Mouse (Mus musculus) embryonic stem cell, embryonic (primary cell): Measurements from ENCODE around the gene Zbtb45.

Experiments
- CTCF ChIA-PET, 4 experiments: fragments of 300-600 bp in 2 of 4; fragments of 350-600 bp in 2 of 4; sonication (Branson Sonifier 250); formaldehyde crosslinking; loops; one replicate each; lab custom pipeline; 2022; ENCODE audit warnings: inconsistent platforms in 2 of 4; lab: Charles Lee
- POLR2A ChIA-PET, 4 experiments: fragments of 300-600 bp in 2 of 4; fragments of 350-600 bp in 2 of 4; sonication (Branson Sonifier 250); formaldehyde crosslinking; loops; one replicate each; lab custom pipeline; 2022; ENCODE audit warnings: antibody characterized with exemption in 4 of 4, inconsistent platforms in 1 of 4; lab: Charles Lee

Zbtb45 gene

GRCm38 (mm10) chr7:13023928-13024731 is 14.3 kb upstream of the Zbtb45 start:
- CTCF ChIA-PET, result interaction anchor here in 1 of 4 experiments (2.2 kb wide), 1 partner anchor 14 kb away, joined by 11 read pairs; the partner anchor contains the start of gene Zbtb45
- POLR2A ChIA-PET, result interaction anchor here in 3 of 4 experiments (0.8 to 21.4 kb wide), 30 partner anchors 8 to 121 kb away, joined by 3 to 694 read pairs (median 10); partner anchors contain the start of genes Chmp2a (in 3 of the 3), Zbtb45 (in 3 of the 3), Rps5 (in 2 of the 3) and Ube2m (in 2 of the 3)

GRCm38 (mm10) chr7:13022773-13023535 is 13.1 kb upstream of the Zbtb45 start:
- ChIA-PET CTCF (interaction anchor here in 3 of 4 experiments (0.6 to 2.2 kb wide), 5 partner anchors 9 to 113 kb away, joined by 3 to 11 read pairs (median 7); partner anchors contain the start of gene Zbtb45 (in 2 of the 3)), POLR2A (interaction anchor here (0.6 to 4.7 kb wide), 45 partner anchors 8 to 443 kb away, joined by 3 to 110 read pairs (median 5); partner anchors contain the start of genes Zbtb45 (in 3 of the 4), Zfp446 (in 3 of the 4), Chmp2a (in 2 of the 4) and Rps5 (in 2 of the 4))

- ChIA-PET POLR2A (interaction anchor here (0.6 to 10.8 kb wide), 38 partner anchors 8 to 282 kb away, joined by 3 to 694 read pairs (median 12); partner anchors contain the start of genes Chmp2a (in 3 of the 4), Rps5 (in 3 of the 4), Ube2m (in 3 of the 4) and Zfp446 (in 3 of the 4)), CTCF (interaction anchor here in 3 of 4 experiments (0.6 to 1.0 kb wide), 5 partner anchors 28 to 1314 kb away, joined by 4 to 6 read pairs (median 5); no protein-coding TSS in a partner anchor)
Observed at GRCm38 (mm10) chr7:13015217-13015616, 5.4 kb upstream of the Zbtb45 start.

- ChIA-PET POLR2A (interaction anchor here (0.6 to 10.8 kb wide), 68 partner anchors 8 to 299 kb away, joined by 3 to 694 read pairs (median 5); partner anchors contain the start of genes Ube2m (in 4 of the 4), Chmp2a (in 3 of the 4), Rps5 (in 3 of the 4) and Zfp446 (in 3 of the 4)), CTCF (interaction anchor here in 2 of 4 experiments (1.0 to 1.3 kb wide), 5 partner anchors 8 to 29 kb away, joined by 3 to 7 read pairs (median 5); no protein-coding TSS in a partner anchor)
Observed at GRCm38 (mm10) chr7:13014275-13014839, 4.5 kb upstream of the Zbtb45 start.

GRCm38 (mm10) chr7:13013671-13014070 is 3.8 kb upstream of the Zbtb45 start:
- ChIA-PET CTCF (interaction anchor here in 2 of 4 experiments (0.6 to 1.3 kb wide), 5 partner anchors 8 to 235 kb away, joined by 3 to 7 read pairs (median 5); no protein-coding TSS in a partner anchor), POLR2A (interaction anchor here (0.7 to 10.8 kb wide), 62 partner anchors 8 to 300 kb away, joined by 3 to 694 read pairs (median 6); partner anchors contain the start of genes Chmp2a (in 3 of the 4), Rps5 (in 3 of the 4), Ube2m (in 3 of the 4) and Zfp446 (in 3 of the 4))

GRCm38 (mm10) chr7:13009143-13010004 is 460 bp downstream of the Zbtb45 start:
- ChIA-PET CTCF (interaction anchor here (0.5 to 2.3 kb wide), 39 partner anchors 10 to 447 kb away, joined by 3 to 17 read pairs (median 4); partner anchors contain the start of genes Zfp446 (in 3 of the 4), Mzf1 (in 1 of the 4), Slc27a5 (in 1 of the 4) and Zfp324 (in 1 of the 4)), POLR2A (interaction anchor here (0.5 to 10.8 kb wide), 70 partner anchors 8 to 531 kb away, joined by 3 to 694 read pairs (median 5); partner anchors contain the start of genes Mzf1 (in 4 of the 4), Ube2m (in 4 of the 4), Chmp2a (in 3 of the 4) and Rps5 (in 3 of the 4))

GRCm38 (mm10) chr7:13007341-13008092 is 2.3 kb downstream of the Zbtb45 start:
- ChIA-PET CTCF (interaction anchor here in 2 of 4 experiments (0.7 to 3.3 kb wide), 9 partner anchors 11 to 98 kb away, joined by 3 to 15 read pairs (median 5); partner anchors contain the start of genes Zfp446 (in 2 of the 2), Rps5 (in 1 of the 2) and Slc27a5 (in 1 of the 2)), POLR2A (interaction anchor here (0.7 to 6.8 kb wide), 48 partner anchors 9 to 126 kb away, joined by 3 to 171 read pairs (median 8); partner anchors contain the start of genes Ube2m (in 3 of the 4), Zfp446 (in 3 of the 4), Chmp2a (in 2 of the 4) and Rps5 (in 2 of the 4))

- ChIA-PET POLR2A (interaction anchor here (0.8 to 6.8 kb wide), 78 partner anchors 8 to 172 kb away, joined by 3 to 171 read pairs (median 5); partner anchors contain the start of genes Chmp2a (in 3 of the 4), Rps5 (in 3 of the 4), Ube2m (in 3 of the 4) and Zfp446 (in 3 of the 4)), CTCF (interaction anchor here in 3 of 4 experiments (0.5 to 3.3 kb wide), 15 partner anchors 7 to 132 kb away, joined by 3 to 15 read pairs (median 5); partner anchors contain the start of genes Zfp446 (in 2 of the 3), Rps5 (in 1 of the 3) and Slc27a5 (in 1 of the 3))
Observed at GRCm38 (mm10) chr7:13006531-13006930, 3.3 kb downstream of the Zbtb45 start.

- ChIA-PET CTCF (interaction anchor here in 3 of 4 experiments (0.5 to 3.3 kb wide), 14 partner anchors 8 to 132 kb away, joined by 3 to 15 read pairs (median 5); partner anchors contain the start of genes Zfp446 (in 2 of the 3) and Slc27a5 (in 1 of the 3)), POLR2A (interaction anchor here (0.6 to 6.8 kb wide), 79 partner anchors 8 to 171 kb away, joined by 3 to 171 read pairs (median 5); partner anchors contain the start of genes Chmp2a (in 3 of the 4), Rps5 (in 3 of the 4), Ube2m (in 3 of the 4) and Zfp446 (in 3 of the 4))
Observed at GRCm38 (mm10) chr7:13006011-13006410, 3.8 kb downstream of the Zbtb45 start.

- ChIA-PET POLR2A (interaction anchor here in 2 of 4 experiments (0.7 to 6.8 kb wide), 10 partner anchors 10 to 99 kb away, joined by 3 to 171 read pairs (median 4); partner anchors contain the start of genes Rps5 (in 2 of the 2), Chmp2a (in 1 of the 2), Ube2m (in 1 of the 2) and Zfp446 (in 1 of the 2)), CTCF (interaction anchor here in 3 of 4 experiments (0.6 to 1.5 kb wide), 5 partner anchors 8 to 25 kb away, joined by 3 to 7 read pairs (median 3); partner anchors contain the start of gene Zfp446 (in 1 of the 3))
Observed at GRCm38 (mm10) chr7:13003380-13003779, 6.5 kb downstream of the Zbtb45 start.

- CTCF ChIA-PET, result interaction anchor here in 1 of 4 experiments (1.0 kb wide), 1 partner anchor 9 kb away, joined by 3 read pairs; no protein-coding TSS in a partner anchor
- POLR2A ChIA-PET, result interaction anchor here in 2 of 4 experiments (0.8 to 2.5 kb wide), 12 partner anchors 9 to 80 kb away, joined by 3 to 11 read pairs (median 3); partner anchors contain the start of genes Rnf225 (in 1 of the 2), Rps5 (in 1 of the 2), Zbtb45 (in 1 of the 2) and Zfp324 (in 1 of the 2)
Observed at GRCm38 (mm10) chr7:13001584-13001983, 8.2 kb downstream of the Zbtb45 start.

GRCm38 (mm10) chr7:12998851-12999250 is 11.0 kb downstream of the Zbtb45 start, which contains the start of gene Trim28:
Trim28 (plus strand) TSS chr7:12999114.
- CTCF ChIA-PET, result interaction anchor here in 1 of 4 experiments (0.6 kb wide), 1 partner anchor 48 kb away, joined by 4 read pairs; no protein-coding TSS in a partner anchor
- POLR2A ChIA-PET, result interaction anchor here in 3 of 4 experiments (0.9 to 2.9 kb wide), 9 partner anchors 11 to 76 kb away, joined by 3 to 10 read pairs (median 7); partner anchors contain the start of genes Zbtb45 (in 1 of the 3) and Zfp446 (in 1 of the 3)

GRCm38 (mm10) chr7:12998053-12998452 is 11.8 kb downstream of the Zbtb45 start, which contains the start of gene Slc27a5:
Slc27a5 (minus strand) TSS chr7:12998192.
- ChIA-PET CTCF (interaction anchor here in 2 of 4 experiments (0.6 to 3.1 kb wide), 5 partner anchors 8 to 97 kb away, joined by 3 to 15 read pairs (median 3); partner anchors contain the start of gene Zbtb45 (in 1 of the 2)), POLR2A (interaction anchor here in 3 of 4 experiments (0.8 to 3.5 kb wide), 28 partner anchors 8 to 117 kb away, joined by 3 to 26 read pairs (median 5); partner anchors contain the start of genes Zbtb45 (in 2 of the 3), Zfp446 (in 2 of the 3), Rnf225 (in 1 of the 3) and Rps5 (in 1 of the 3))
